Mouse (Mus musculus) kidney, adult 2 months (tissue): ENCODE results near the gene Efs.

Experiments
- CTCF ChIP-seq: fragments of 200-500 bp; conservative IDR thresholded peaks from 2 replicates; pipeline ENCODE4 v1.5.1; 2011; ENCODE audit warnings: low read depth, mild to moderate bottlenecking, control low read depth, low read length, moderate library complexity, mixed read lengths; ENCODE audit not compliant: insufficient read depth, insufficient read length
- POLR2A ChIP-seq: fragments of 200-500 bp; IDR thresholded peaks from one replicate; pipeline ENCODE4 v1.6.1; 2011; ENCODE audit warnings: low read depth, low read length, control low read depth

- no peak for TF ChIP-seq CTCF
- no peak for TF ChIP-seq POLR2A
These were observed 25.7 kb upstream of the Efs start for GRCm38 (mm10) chr14:54951587-54951986.
